Mouse (Mus musculus) adrenal gland, adult 8-10 months (tissue): Measurements from ENCODE around the gene Ostc. TPM values are rescaled to one million over a fixed set of nuclear protein-coding genes. Genes with fewer than 3 reads are reported as not detected.

Source experiments
- total RNA-seq, 4 experiments: library from RNA; stranded (reverse); gene quantifications; 2 replicates each; pipeline ENCODE4 v1.2.4; 2022

Gene Ostc
- total RNA-seq, 4 experiments from 2014 or later = 102 to 120 (median 116) TPM

Other genes with a start within 250 kb of the Ostc start
- under 1 TPM; 0.17 to 0.49 (median 0.28) TPM for gene Etnppl, start 92.0 kb downstream of the Ostc start, total RNA-seq
- gene Rpl34, start 21.0 kb upstream of the Ostc start, total RNA-seq = 100 to 1,000 TPM; 681 to 726 (median 704) TPM